Mouse (Mus musculus): Measurements from ENCODE around the gene 2410004B18Rik.

GRCm38 (mm10) chr3:145912512-145912911 is 25.3 kb upstream of the 2410004B18Rik start:
- no peak for TF ChIP-seq CTCF (IDR thresholded peaks at IDR 0.05; ENCODE audit: low read depth)
- no peak for TF ChIP-seq EP300 (IDR thresholded peaks at IDR 0.05; ENCODE audit: low read depth)

Measured in liver, postnatal 0 days (tissue).